Mouse (Mus musculus): Measurements from ENCODE around the gene Emp3.

DNA sequence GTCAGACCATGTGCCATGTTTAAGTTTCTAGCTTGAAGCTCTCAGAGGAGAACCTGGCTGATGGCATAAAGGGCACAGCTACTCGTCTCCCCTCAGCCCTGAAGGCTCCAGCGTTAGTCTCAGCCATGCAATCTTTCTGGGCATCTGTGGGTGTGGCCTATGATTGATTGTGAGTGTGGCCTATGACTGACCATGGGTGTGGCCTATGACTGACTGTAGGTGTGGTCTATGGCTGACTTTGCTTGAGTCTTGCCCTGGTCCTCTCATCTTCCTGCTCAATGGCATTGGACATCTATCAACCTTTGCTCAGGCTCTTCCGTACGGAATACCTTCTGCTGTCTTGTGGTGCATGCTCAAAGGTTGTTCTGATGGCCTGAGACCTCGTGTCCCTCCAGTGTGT, 19.6 kb downstream of the Emp3 start:
- TF ChIP-seq CTCF (IDR thresholded peaks at IDR 0.05; ENCODE audit: control insufficient read depth, insufficient read depth, low read length) (no peak), POLR2A (IDR thresholded peaks at IDR 0.05; ENCODE audit: borderline replicate concordance, control insufficient read depth, low read depth, low read length) (no peak)
